Mouse (Mus musculus) brain, adult 2 months (tissue): ENCODE measurements around the gene Syce3.
"Not testable (repeated sequence)": the region's sequence is repeated elsewhere in the genome, so short reads cannot be mapped to it uniquely, and the experiment has no call there.

Source experiments
- DNase-seq: peaks from one replicate; pipeline ENCODE4 v3.0.0; 2011; ENCODE audit warnings: low read depth, low spot score

Syce3 gene

GRCm38 (mm10) chr15:89410118-89410517, at the start of gene Syce3:
Gene Syce3 (minus strand): TSS chr15:89410503.
- no peak for DNase-seq

- DNase-seq, result peak; percentile 57
These were observed 49.5 kb upstream of the Syce3 start for GRCm38 (mm10) chr15:89459821-89460220.

- no peak for DNase-seq
These were observed 48.6 kb upstream of the Syce3 start for GRCm38 (mm10) chr15:89458942-89459341.

- DNase-seq, result peak; percentile 48
These were observed 45.3 kb upstream of the Syce3 start for GRCm38 (mm10) chr15:89455642-89456041.

- no peak for DNase-seq
These were observed 44.6 kb upstream of the Syce3 start for GRCm38 (mm10) chr15:89454857-89455256.

- peak; percentile 85 for DNase-seq
These were observed 43.7 kb upstream of the Syce3 start, which contains the start of gene Mapk8ip2 for GRCm38 (mm10) chr15:89453865-89454478. Gene Mapk8ip2 (plus strand): TSS chr15:89453913.

GRCm38 (mm10) chr15:89452906-89453864, 42.9 kb upstream of the Syce3 start:
- no peak for DNase-seq

- DNase-seq, result peak; percentile 82
These were observed 32.3 kb upstream of the Syce3 start for GRCm38 (mm10) chr15:89442486-89443070.

- DNase-seq, result no peak
These were observed 25.6 kb upstream of the Syce3 start for GRCm38 (mm10) chr15:89435878-89436277.

GRCm38 (mm10) chr15:89434136-89434535, 23.8 kb upstream of the Syce3 start:
- no peak for DNase-seq

- DNase-seq, result peak; percentile 82
These were observed 22.6 kb upstream of the Syce3 start for GRCm38 (mm10) chr15:89432946-89433345.

GRCm38 (mm10) chr15:89431806-89432205, 21.5 kb upstream of the Syce3 start:
- no peak for DNase-seq

- DNase-seq, result no peak
These were observed 21.0 kb upstream of the Syce3 start for GRCm38 (mm10) chr15:89431271-89431670.

- not testable (repeated sequence) for DNase-seq
These were observed 20.5 kb upstream of the Syce3 start for GRCm38 (mm10) chr15:89430771-89431170.

GRCm38 (mm10) chr15:89430341-89430740, 20.0 kb upstream of the Syce3 start:
- peak; percentile 44 for DNase-seq

GRCm38 (mm10) chr15:89429352-89430221, 19.3 kb upstream of the Syce3 start, which contains the start of the genes C730034F03Rik, Gm44502 and Chkb:
Gene C730034F03Rik (plus strand): TSS chr15:89429589.
Gene Gm44502 (minus strand): TSS chr15:89429696.
Gene Chkb (minus strand): TSS chr15:89429908.
- DNase-seq, result peak; percentile 99

- no peak for DNase-seq
These were observed 18.6 kb upstream of the Syce3 start for GRCm38 (mm10) chr15:89428821-89429351.

GRCm38 (mm10) chr15:89428136-89428790, 18.0 kb upstream of the Syce3 start:
- DNase-seq, result no peak

GRCm38 (mm10) chr15:89426716-89427115, 16.4 kb upstream of the Syce3 start:
- DNase-seq, result no peak

GRCm38 (mm10) chr15:89425711-89426121, 15.4 kb upstream of the Syce3 start, which contains the start of gene Cpt1b:
Gene Cpt1b (minus strand): TSS chr15:89425863.
- DNase-seq, result no peak
